Mouse (Mus musculus) limb, embryonic 12.5 days (tissue): ENCODE results near the gene Haus8. TPM values are rescaled to one million over a fixed set of nuclear protein-coding genes. Genes with fewer than 3 reads are reported as not detected.
"Not testable (repeated sequence)": the region's sequence is repeated elsewhere in the genome, so short reads cannot be mapped to it uniquely, and the experiment has no call there.

Source experiments
- ATAC-seq: fragments of 200-750 bp; cut with Nextera tagmentation; 2 replicates; pipeline ENCODE4 v1.8.0; 2017; ENCODE audit warnings: low read depth, moderate TSS enrichment; ENCODE audit not compliant: insufficient number of reproducible peaks, insufficient read depth, low FRiP score, low TSS enrichment
- H3K27ac ChIP-seq: fragments of 300-500 bp; sonication (generic); 2 replicates; pipeline ENCODE4 v1.5.1; 2016; ENCODE audit warnings: mild to moderate bottlenecking, moderate library complexity
- H3K27me3 ChIP-seq: fragments of 300-500 bp; sonication (generic); 2 replicates; pipeline ENCODE4 v1.6.1; 2016; ENCODE audit warnings: mild to moderate bottlenecking, moderate library complexity
- H3K36me3 ChIP-seq: fragments of 300-500 bp; sonication (generic); 2 replicates; pipeline ENCODE4 v1.6.1; 2016; ENCODE audit warnings: mild to moderate bottlenecking, moderate library complexity
- H3K4me1 ChIP-seq: fragments of 300-500 bp; sonication (generic); replicated peaks from 2 replicates; pipeline ENCODE4 v1.6.1; 2016
- H3K4me2 ChIP-seq: fragments of 300-500 bp; sonication (generic); 2 replicates; pipeline ENCODE4 v1.6.1; 2016; ENCODE audit warnings: mild to moderate bottlenecking, moderate library complexity
- H3K4me3 ChIP-seq: fragments of 300-500 bp; sonication (generic); replicated peaks from 2 replicates; pipeline ENCODE4 v1.5.1; 2016; ENCODE audit warnings: mild to moderate bottlenecking
- H3K9ac ChIP-seq: fragments of 300-500 bp; sonication (generic); replicated peaks from 2 replicates; pipeline ENCODE4 v1.6.1; 2016; ENCODE audit warnings: mild to moderate bottlenecking, moderate library complexity
- H3K9me3 ChIP-seq: fragments of 300-500 bp; sonication (generic); 2 replicates; pipeline ENCODE4 v1.6.1; 2016; ENCODE audit warnings: mild to moderate bottlenecking, moderate library complexity
- WGBS: fragments of 180-500 bp; shearing (Covaris S2); methylation state at CpG from one replicate; pipeline ENCODE4 v1.1.7; 2016; 5-methylcytosine and 5-hydroxymethylcytosine counted together
- polyA plus RNA-seq: library from polyadenylated mRNA; unstranded; fragments of >200 nt; fragmentation: Nextera tagmentation; extraction: Ambion mirVana; gene quantifications from 2 replicates; pipeline ENCODE4 v1.2.1, GENCODE M21; 2016

The Haus8 gene
- 56.1 and 59.1 TPM in 2 replicates for polyA plus RNA-seq

DNA sequence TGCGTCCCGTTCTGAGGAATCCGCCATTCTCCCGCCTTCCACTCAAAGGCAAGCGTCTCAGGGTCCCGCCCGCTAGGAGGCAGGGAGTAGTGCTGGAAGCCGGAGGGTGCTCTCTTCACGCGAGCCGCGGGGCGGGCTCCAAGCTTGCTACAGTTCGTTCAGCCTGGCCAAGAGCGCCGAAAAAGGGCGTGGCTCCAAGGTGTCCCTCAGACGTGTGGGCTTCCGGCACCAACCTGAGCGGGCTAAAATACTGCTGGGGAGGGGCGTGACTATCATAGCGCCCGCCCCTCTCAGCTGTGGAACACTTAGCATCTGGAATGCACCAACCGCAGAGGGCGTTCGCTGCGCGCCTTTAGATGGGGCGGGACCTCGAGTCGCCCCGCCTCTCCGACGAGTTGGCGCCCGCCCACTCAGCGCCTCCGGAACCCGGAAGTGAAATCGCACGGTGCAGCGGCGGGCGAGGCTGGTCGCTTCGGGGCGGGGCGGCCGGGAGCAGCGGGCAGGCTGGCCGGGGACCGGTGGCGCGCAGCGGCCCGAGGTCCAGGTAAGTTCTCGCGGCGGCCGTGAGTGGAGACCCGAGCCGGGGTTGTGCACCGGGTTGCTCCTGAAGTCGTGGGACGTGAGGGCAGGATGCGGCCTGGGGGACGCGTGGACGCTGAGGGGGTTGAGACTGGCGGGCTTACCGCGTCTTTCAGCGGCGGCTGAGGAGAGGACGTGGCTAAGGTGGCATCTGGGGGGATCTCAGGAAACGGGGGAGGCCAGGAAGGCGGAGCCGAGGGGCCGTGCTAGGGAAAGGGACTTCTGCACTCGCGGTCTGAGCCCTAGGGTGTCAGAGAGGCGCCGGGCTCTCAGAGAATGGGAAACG is at the start of gene Haus8, which contains the start of gene Myo9b:
Gene Haus8 (minus strand): TSS at position 649 of the 865 bp plus-strand sequence.
Gene Myo9b (plus strand): TSS at position 429 of the 865 bp plus-strand sequence.
- Histone ChIP-seq H3K9me3 (no peaks in the 10 kb centered on the region), H3K4me3 (peak within 1 kb of the TSS; percentile 78), H3K4me2 (peak within 1 kb of the TSS; percentile 81), H3K9ac (peak within 1 kb of the TSS; percentile 76), H3K4me1 (peaks cover 23% of the 10 kb centered on the region), H3K36me3 (peaks cover 16% of the 10 kb centered on the region; the same call in 1 of the 2 replicates), H3K27me3 (no peaks in the 10 kb centered on the region), H3K27ac (peak within 1 kb of the TSS; percentile 84)
- WGBS, result under 1% methylated on average over 84 of the region's 84 CpGs
- peak; percentile 99 for ATAC-seq

DNA sequence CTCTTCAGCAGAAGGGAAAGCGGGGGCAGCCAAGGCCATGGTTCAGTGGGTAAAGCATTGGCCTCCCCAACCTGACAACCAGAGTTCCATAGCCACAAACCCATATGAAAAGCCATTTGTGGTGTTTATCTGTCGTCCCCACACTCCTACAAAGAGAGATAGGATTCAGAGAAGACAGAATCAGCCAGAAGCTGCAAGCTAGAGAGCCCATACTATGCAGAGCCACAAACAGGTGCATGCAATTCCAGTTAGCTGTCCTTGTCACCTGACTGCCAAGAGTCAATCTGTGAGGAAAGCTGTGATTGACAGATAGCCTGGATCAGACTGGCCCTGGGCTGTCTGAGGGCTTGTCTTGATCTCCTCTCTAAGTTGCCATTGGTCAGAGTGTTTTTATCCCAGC is 47.0 kb upstream of the Haus8 start:
- H3K36me3 ChIP-seq, result peaks cover 58% of the 10 kb centered on the region
- 91% methylated on average over 2 of the region's 2 CpGs for WGBS
- not testable (repeated sequence) for H3K9ac ChIP-seq, H3K27me3 ChIP-seq, H3K9me3 ChIP-seq, H3K4me2 ChIP-seq, H3K4me1 ChIP-seq, H3K4me3 ChIP-seq, H3K27ac ChIP-seq, ATAC-seq

DNA sequence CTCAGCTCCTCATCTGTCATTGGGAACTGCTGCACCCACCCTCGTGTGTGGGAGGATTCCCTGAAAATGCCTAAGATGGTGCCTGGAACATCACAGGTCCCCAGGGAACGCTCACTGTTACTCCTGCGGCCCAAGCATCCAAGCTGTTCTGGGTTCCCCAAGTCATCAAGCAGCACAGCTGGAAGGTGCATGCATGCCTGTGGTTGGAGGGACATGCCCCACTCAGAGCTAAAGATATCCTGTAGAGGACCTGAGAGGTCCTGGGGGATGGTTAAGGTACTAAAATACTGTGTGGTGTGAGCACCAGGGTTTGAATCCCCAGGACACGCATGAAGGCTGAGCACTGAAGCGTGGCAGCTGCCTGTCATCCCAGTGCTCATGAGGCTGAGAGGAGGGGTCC is 45.9 kb upstream of the Haus8 start:
- not testable (repeated sequence) for ATAC-seq, H3K4me2 ChIP-seq, H3K9me3 ChIP-seq, H3K9ac ChIP-seq, H3K4me3 ChIP-seq, H3K27me3 ChIP-seq, H3K27ac ChIP-seq, H3K4me1 ChIP-seq
- H3K36me3 ChIP-seq, result peaks cover 46% of the 10 kb centered on the region
- 81% methylated on average over 5 of the region's 5 CpGs for WGBS

DNA sequence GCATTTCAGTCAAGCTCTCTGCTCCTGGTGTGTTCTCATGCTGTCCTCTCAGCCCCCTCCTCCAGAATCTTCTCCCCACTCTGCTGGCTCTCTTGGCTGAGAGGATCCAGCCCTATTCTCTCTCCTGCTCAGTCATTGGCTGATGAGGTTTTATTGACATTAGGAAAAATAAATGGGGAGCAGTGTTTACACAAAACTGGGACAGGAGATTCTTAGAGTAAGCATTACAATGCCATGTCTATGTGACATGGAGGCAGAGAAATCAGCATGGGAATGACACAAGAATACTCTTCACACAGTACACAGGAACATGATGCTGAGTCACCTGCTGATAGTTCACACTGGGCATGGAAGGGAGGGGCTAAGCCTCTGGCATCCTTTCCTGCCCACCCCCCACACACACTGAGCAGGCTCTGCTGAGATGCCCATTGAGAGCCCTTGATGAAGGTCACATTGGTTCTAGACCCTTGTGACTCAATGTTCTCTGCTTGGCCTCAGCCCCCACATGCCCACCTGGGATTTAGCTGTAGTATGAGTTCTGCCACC is 43.8 kb upstream of the Haus8 start:
- H3K36me3 ChIP-seq, result peaks cover 27% of the 10 kb centered on the region; the same call in 1 of the 2 replicates
- ATAC-seq, result no peak
- H3K9ac ChIP-seq, result no peak overlapping the region

DNA sequence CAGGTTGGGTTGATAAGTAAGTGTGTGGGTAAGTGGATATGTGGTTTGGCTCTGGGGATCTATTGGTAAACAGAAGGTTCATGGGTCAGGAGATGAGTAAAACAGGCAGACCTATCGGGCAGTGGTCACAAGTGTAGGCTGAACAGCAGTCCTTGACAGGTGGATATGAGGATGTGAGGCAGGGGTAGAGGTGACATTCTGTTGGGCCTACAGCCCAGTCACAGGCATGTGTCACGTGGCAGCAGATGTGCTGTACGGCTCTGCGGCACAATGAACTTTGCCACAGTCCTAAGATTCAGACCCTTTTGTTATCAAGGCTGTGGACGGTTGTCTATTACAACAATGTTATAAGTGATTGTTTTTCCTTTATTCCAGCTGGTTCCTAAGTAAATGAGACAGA is 43.2 kb upstream of the Haus8 start:
- H3K27ac ChIP-seq, result no peak overlapping the region
- H3K4me1 ChIP-seq, result no peaks in the 10 kb centered on the region; the same call in 1 of the 2 replicates
- H3K9me3 ChIP-seq, result no peaks in the 10 kb centered on the region
- no peak overlapping the region for H3K4me2 ChIP-seq
- no peaks in the 10 kb centered on the region for H3K27me3 ChIP-seq
- ATAC-seq, result no peak
- whole genome bisulfite sequencing, result 98% methylated on average over 5 of the region's 5 CpGs
- no peak overlapping the region for H3K4me3 ChIP-seq
- peaks cover 27% of the 10 kb centered on the region; the same call in 1 of the 2 replicates for H3K36me3 ChIP-seq
- H3K9ac ChIP-seq, result no peak overlapping the region

More for the DNA sequence above, 43.8 kb upstream of the Haus8 start:
- Histone ChIP-seq H3K9me3 (no peaks in the 10 kb centered on the region), H3K4me1 (no peaks in the 10 kb centered on the region; the same call in 1 of the 2 replicates), H3K4me3 (no peak overlapping the region), H3K27ac (no peak overlapping the region), H3K27me3 (no peaks in the 10 kb centered on the region), H3K4me2 (no peak overlapping the region)

DNA sequence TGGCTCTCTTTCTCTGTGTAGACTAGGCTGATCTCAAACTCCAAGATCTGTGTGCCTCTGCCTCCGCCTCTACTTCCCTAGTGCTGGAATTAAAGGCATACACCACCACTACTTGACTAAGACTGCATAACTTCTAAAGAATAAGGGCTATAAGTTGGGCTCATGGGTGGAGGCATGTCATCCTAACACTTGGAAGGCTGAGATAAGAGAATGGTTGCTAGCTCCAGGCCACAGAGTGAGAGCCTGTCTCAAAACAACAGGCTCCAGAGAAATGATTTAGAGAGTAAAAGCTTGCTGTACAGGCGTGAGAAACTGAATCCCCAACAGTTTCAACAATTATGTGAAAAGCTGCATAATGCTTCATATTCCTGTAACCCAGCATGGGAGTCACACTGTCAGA is 41.2 kb upstream of the Haus8 start:
- ATAC-seq, result no peak
- WGBS, result 79% methylated on average over 2 of the region's 2 CpGs
- Histone ChIP-seq H3K9ac (no peak overlapping the region), H3K4me1 (no peaks in the 10 kb centered on the region; the same call in 1 of the 2 replicates), H3K36me3 (peaks cover 20% of the 10 kb centered on the region; the same call in 1 of the 2 replicates), H3K9me3 (no peaks in the 10 kb centered on the region), H3K4me2 (no peak overlapping the region), H3K27me3 (no peaks in the 10 kb centered on the region), H3K27ac (no peak overlapping the region), H3K4me3 (no peak overlapping the region)

DNA sequence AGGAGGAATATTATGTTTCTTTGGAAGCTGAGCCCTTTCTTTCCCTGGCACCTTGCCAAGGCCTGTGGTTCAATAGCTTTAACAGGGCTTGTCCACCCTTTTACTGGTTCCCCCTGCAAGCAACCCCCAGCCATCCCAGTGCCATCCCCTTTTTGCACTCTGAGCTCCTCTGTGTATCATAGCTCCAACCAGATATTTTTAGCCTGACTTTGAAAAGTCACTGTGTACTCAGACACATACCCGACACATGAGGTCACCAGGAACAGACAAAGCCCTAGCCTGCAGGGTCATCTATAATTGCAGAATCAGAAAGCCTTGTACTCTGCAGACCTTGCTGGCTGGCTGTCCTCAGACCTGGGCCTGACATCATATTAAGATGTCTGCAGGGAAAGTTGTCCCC is 40.0 kb upstream of the Haus8 start:
- Histone ChIP-seq H3K27ac (peak overlapping the region; percentile 12; the same call in 1 of the 2 replicates), H3K9ac (no peak overlapping the region), H3K4me1 (no peaks in the 10 kb centered on the region; the same call in 1 of the 2 replicates), H3K4me3 (no peak overlapping the region), H3K36me3 (peaks cover 16% of the 10 kb centered on the region; the same call in 1 of the 2 replicates), H3K9me3 (no peaks in the 10 kb centered on the region), H3K4me2 (no peak overlapping the region), H3K27me3 (no peaks in the 10 kb centered on the region)
- no peak for ATAC-seq
- 65% methylated on average over 1 of the region's 1 CpGs for WGBS

DNA sequence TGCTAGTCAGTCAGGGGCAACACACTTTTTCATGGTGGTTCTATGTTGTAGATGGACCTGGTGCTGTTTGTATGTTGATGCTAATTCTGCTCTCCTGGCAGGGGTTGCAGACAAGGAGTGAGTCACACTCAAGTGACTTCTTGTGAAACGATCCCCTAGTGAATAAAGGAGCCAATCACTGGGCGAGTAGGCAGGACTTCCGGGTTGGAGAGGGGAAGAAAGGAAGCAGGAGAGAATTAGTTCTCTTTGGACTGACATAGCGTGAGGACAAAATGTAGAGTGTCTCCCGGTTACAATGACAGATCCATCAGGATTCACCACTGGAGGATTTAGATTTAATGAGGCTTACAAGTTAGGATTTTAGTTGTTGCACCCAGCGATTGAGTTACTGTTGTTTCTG is 37.7 kb upstream of the Haus8 start:
- Histone ChIP-seq H3K4me3 (no peak overlapping the region), H3K4me1 (no peaks in the 10 kb centered on the region; the same call in 1 of the 2 replicates), H3K27ac (no peak overlapping the region), H3K9ac (no peak overlapping the region), H3K9me3 (no peaks in the 10 kb centered on the region), H3K4me2 (no peak overlapping the region), H3K36me3 (peaks cover 6% of the 10 kb centered on the region; the same call in 1 of the 2 replicates), H3K27me3 (no peaks in the 10 kb centered on the region)
- 79% methylated on average over 6 of the region's 6 CpGs for WGBS
- no peak for ATAC-seq

DNA sequence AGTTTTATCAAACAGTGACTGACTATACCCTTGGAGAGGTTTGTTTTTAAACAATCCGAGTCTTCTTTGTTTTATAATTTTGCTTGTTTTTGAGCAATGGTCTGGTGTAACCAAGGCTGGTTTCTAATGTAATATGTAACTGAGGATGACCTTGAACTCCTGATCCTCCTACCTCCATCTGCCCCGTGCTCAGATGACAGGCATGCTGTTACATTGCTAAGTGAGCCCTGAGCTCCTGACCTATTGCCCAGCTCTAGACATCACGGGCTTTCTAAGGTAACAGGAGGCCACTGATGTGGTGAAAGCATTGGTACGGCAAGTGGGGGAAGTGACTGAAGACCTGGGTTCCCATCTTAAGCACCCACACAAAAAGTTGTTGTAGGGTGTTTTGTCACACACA is 35.2 kb upstream of the Haus8 start:
- H3K4me3 ChIP-seq, result no peak overlapping the region
- H3K9ac ChIP-seq, result no peak overlapping the region
- H3K4me1 ChIP-seq, result no peaks in the 10 kb centered on the region; the same call in 1 of the 2 replicates
- H3K9me3 ChIP-seq, result no peaks in the 10 kb centered on the region
- no peaks in the 10 kb centered on the region for H3K27me3 ChIP-seq
- H3K36me3 ChIP-seq, result peaks cover 10% of the 10 kb centered on the region; the same call in 1 of the 2 replicates
- ATAC-seq, result no peak
- H3K4me2 ChIP-seq, result no peak overlapping the region
- 93% methylated on average over 4 of the region's 4 CpGs for WGBS
- H3K27ac ChIP-seq, result no peak overlapping the region

DNA sequence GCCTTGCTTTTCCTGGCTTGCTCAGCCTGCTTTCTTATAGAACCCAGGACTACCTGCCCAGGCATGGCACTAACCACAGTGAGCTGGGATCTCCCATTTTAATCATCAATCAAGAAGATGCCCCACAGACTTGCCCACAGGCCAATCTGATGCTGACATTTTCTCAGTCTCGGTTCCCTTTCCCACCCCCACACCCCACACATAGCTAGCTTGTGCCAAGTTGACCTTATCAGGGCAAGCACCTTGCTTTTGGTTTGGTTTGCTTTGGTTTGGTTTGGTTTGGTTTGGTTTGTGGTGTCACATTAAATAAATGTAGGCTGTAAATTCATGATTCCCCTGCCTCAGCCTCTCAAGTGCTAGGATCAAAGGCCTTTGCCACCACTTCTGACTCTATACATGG is 34.6 kb upstream of the Haus8 start:
- no peak for ATAC-seq
- no peaks in the 10 kb centered on the region; the same call in 1 of the 2 replicates for H3K4me1 ChIP-seq
- peaks cover 1% of the 10 kb centered on the region; the same call in 1 of the 2 replicates for H3K9me3 ChIP-seq
- H3K36me3 ChIP-seq, result peaks cover 15% of the 10 kb centered on the region
- H3K9ac ChIP-seq, result no peak overlapping the region
- H3K27ac ChIP-seq, result no peak overlapping the region
- no peak overlapping the region for H3K4me3 ChIP-seq
- H3K27me3 ChIP-seq, result no peaks in the 10 kb centered on the region
- H3K4me2 ChIP-seq, result no peak overlapping the region
- WGBS, result 93% methylated on average over 1 of the region's 1 CpGs

DNA sequence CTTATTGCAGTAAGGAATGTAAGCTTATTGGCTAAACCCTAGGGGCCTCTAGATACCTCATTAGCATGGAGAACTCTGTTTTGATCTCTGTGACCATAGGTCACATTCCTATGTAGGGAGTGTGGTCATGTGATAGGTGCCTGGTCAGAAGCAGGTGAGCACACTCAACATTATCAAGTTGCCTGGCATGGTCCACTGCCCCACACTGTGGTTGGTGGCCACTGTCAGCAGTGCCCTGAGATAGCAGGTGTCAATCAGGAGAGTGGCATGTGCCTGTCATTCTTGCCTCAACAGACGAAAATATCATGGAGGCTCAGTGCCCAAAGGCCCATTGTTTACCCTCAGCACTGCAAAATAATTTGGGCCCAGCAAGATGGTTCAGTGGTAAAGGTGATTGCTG is 33.3 kb upstream of the Haus8 start:
- no peaks in the 10 kb centered on the region for H3K27me3 ChIP-seq
- ATAC-seq, result no peak

More for the DNA sequence above, 33.3 kb upstream of the Haus8 start:
- H3K4me3 ChIP-seq, result no peak overlapping the region
- H3K4me2 ChIP-seq, result no peak overlapping the region
- WGBS, result 75% methylated on average over 1 of the region's 1 CpGs
- H3K27ac ChIP-seq, result no peak overlapping the region
- peaks cover 22% of the 10 kb centered on the region for H3K36me3 ChIP-seq
- peaks cover 5% of the 10 kb centered on the region; the same call in 1 of the 2 replicates for H3K9me3 ChIP-seq
- H3K4me1 ChIP-seq, result no peaks in the 10 kb centered on the region
- no peak overlapping the region for H3K9ac ChIP-seq
